Mouse (Mus musculus): ENCODE data around the gene Fam81a. TPM values are rescaled to one million over a fixed set of nuclear protein-coding genes. Genes with fewer than 3 reads are reported as not detected.

The Fam81a gene
- total and polyA plus RNA-seq, 2 experiments: 0.57 to 2.5 TPM

GRCm38 (mm10) chr9:70052730-70053129 is 89.6 kb downstream of the Fam81a start:
- Histone ChIP-seq H3K9ac (ENCODE audit: low read depth, low read length) (no peak overlapping the region), H3K4me1 (ENCODE audit: control insufficient read depth, insufficient read depth, low read length) (no peaks in the 10 kb centered on the region), H3K27me3 (ENCODE audit: control insufficient read depth, insufficient read depth, low read length) (no peaks in the 10 kb centered on the region), H3K36me3 (ENCODE audit: control insufficient read depth, insufficient read depth, low read length) (no peaks in the 10 kb centered on the region), H3K79me2 (ENCODE audit: control insufficient read depth, insufficient read depth, low read length) (no peaks in the 10 kb centered on the region), H3K4me3 (ENCODE audit: insufficient read depth, low read depth, low read length) (no peak overlapping the region), H3K27ac (replicated peaks; ENCODE audit: insufficient read depth, low read depth, low read length) (no peak overlapping the region)
- TF ChIP-seq CTCF (IDR thresholded peaks at IDR 0.05; ENCODE audit: low read depth, low read length): no peak
- no peak for TF ChIP-seq POLR2A (IDR thresholded peaks at IDR 0.05; ENCODE audit: extremely low read depth, insufficient read depth, low read length)
- WGBS: 34% methylated on average over 3 of the region's 3 CpGs
- peak; percentile 8 for DNase-seq (ENCODE audit: extremely low read depth, low read depth, low spot score)

GRCm38 (mm10) chr9:70049839-70050238 is 92.5 kb downstream of the Fam81a start:
- no peak for DNase-seq (ENCODE audit: extremely low read depth, low read depth, low spot score)
- WGBS: 46% methylated on average over 8 of the region's 8 CpGs

GRCm38 (mm10) chr9:70049416-70049783 is 93.0 kb downstream of the Fam81a start:
- Histone ChIP-seq H3K36me3 (ENCODE audit: control insufficient read depth, insufficient read depth, low read length) (no peaks in the 10 kb centered on the region), H3K27ac (replicated peaks; ENCODE audit: insufficient read depth, low read depth, low read length) (no peak overlapping the region), H3K4me1 (ENCODE audit: control insufficient read depth, insufficient read depth, low read length) (no peaks in the 10 kb centered on the region), H3K9ac (ENCODE audit: low read depth, low read length) (no peak overlapping the region), H3K4me3 (ENCODE audit: insufficient read depth, low read depth, low read length) (no peak overlapping the region), H3K27me3 (ENCODE audit: control insufficient read depth, insufficient read depth, low read length) (no peaks in the 10 kb centered on the region), H3K79me2 (ENCODE audit: control insufficient read depth, insufficient read depth, low read length) (no peaks in the 10 kb centered on the region)
- no peak for DNase-seq (ENCODE audit: extremely low read depth, low read depth, low spot score)
- no peak for TF ChIP-seq POLR2A (IDR thresholded peaks at IDR 0.05; ENCODE audit: extremely low read depth, insufficient read depth, low read length)
- no peak for TF ChIP-seq CTCF (IDR thresholded peaks at IDR 0.05; ENCODE audit: low read depth, low read length)
- 79% methylated on average over 3 of the region's 3 CpGs for WGBS

More at GRCm38 (mm10) chr9:70049839-70050238, 92.5 kb downstream of the Fam81a start:
- Histone ChIP-seq H3K27me3 (ENCODE audit: control insufficient read depth, insufficient read depth, low read length) (no peaks in the 10 kb centered on the region), H3K9ac (ENCODE audit: low read depth, low read length) (no peak overlapping the region), H3K79me2 (ENCODE audit: control insufficient read depth, insufficient read depth, low read length) (no peaks in the 10 kb centered on the region), H3K36me3 (ENCODE audit: control insufficient read depth, insufficient read depth, low read length) (no peaks in the 10 kb centered on the region), H3K27ac (replicated peaks; ENCODE audit: insufficient read depth, low read depth, low read length) (no peak overlapping the region), H3K4me1 (ENCODE audit: control insufficient read depth, insufficient read depth, low read length) (no peaks in the 10 kb centered on the region), H3K4me3 (ENCODE audit: insufficient read depth, low read depth, low read length) (no peak overlapping the region)
- TF ChIP-seq CTCF (IDR thresholded peaks at IDR 0.05; ENCODE audit: low read depth, low read length) (no peak), POLR2A (IDR thresholded peaks at IDR 0.05; ENCODE audit: extremely low read depth, insufficient read depth, low read length) (no peak)

- TF ChIP-seq POLR2A (IDR thresholded peaks at IDR 0.05; ENCODE audit: extremely low read depth, insufficient read depth, low read length) (no peak), CTCF (IDR thresholded peaks at IDR 0.05; ENCODE audit: low read depth, low read length) (no peak)
Observed at GRCm38 (mm10) chr9:70048751-70049415, 93.5 kb downstream of the Fam81a start.

GRCm38 (mm10) chr9:70048280-70048679 is 94.1 kb downstream of the Fam81a start:
- Histone ChIP-seq H3K4me3 (ENCODE audit: insufficient read depth, low read depth, low read length) (no peak overlapping the region), H3K4me1 (ENCODE audit: control insufficient read depth, insufficient read depth, low read length) (no peaks in the 10 kb centered on the region), H3K9ac (ENCODE audit: low read depth, low read length) (no peak overlapping the region), H3K27me3 (ENCODE audit: control insufficient read depth, insufficient read depth, low read length) (no peaks in the 10 kb centered on the region), H3K27ac (replicated peaks; ENCODE audit: insufficient read depth, low read depth, low read length) (no peak overlapping the region), H3K36me3 (ENCODE audit: control insufficient read depth, insufficient read depth, low read length) (no peaks in the 10 kb centered on the region), H3K79me2 (ENCODE audit: control insufficient read depth, insufficient read depth, low read length) (no peaks in the 10 kb centered on the region)
- no peak for DNase-seq (ENCODE audit: extremely low read depth, low read depth, low spot score)
- 74% methylated on average over 5 of the region's 5 CpGs for WGBS
- TF ChIP-seq CTCF (IDR thresholded peaks at IDR 0.05; ENCODE audit: low read depth, low read length): no peak
- no peak for TF ChIP-seq POLR2A (IDR thresholded peaks at IDR 0.05; ENCODE audit: extremely low read depth, insufficient read depth, low read length)

More at GRCm38 (mm10) chr9:70048751-70049415, 93.5 kb downstream of the Fam81a start:
- no peak for DNase-seq (ENCODE audit: extremely low read depth, low read depth, low spot score)
- H3K27me3 ChIP-seq (ENCODE audit: control insufficient read depth, insufficient read depth, low read length): no peaks in the 10 kb centered on the region
- no peaks in the 10 kb centered on the region for H3K36me3 ChIP-seq (ENCODE audit: control insufficient read depth, insufficient read depth, low read length)
- no peak overlapping the region for H3K4me3 ChIP-seq (ENCODE audit: insufficient read depth, low read depth, low read length)
- H3K79me2 ChIP-seq (ENCODE audit: control insufficient read depth, insufficient read depth, low read length): no peaks in the 10 kb centered on the region
- no peak overlapping the region for H3K9ac ChIP-seq (ENCODE audit: low read depth, low read length)
- no peaks in the 10 kb centered on the region for H3K4me1 ChIP-seq (ENCODE audit: control insufficient read depth, insufficient read depth, low read length)
- WGBS: 77% methylated on average over 6 of the region's 6 CpGs
- H3K27ac ChIP-seq (replicated peaks; ENCODE audit: insufficient read depth, low read depth, low read length): no peak overlapping the region

GRCm38 (mm10) chr9:70047839-70048238 is 94.5 kb downstream of the Fam81a start:
- Histone ChIP-seq H3K4me1 (ENCODE audit: control insufficient read depth, insufficient read depth, low read length) (no peaks in the 10 kb centered on the region), H3K36me3 (ENCODE audit: control insufficient read depth, insufficient read depth, low read length) (no peaks in the 10 kb centered on the region), H3K4me3 (ENCODE audit: insufficient read depth, low read depth, low read length) (no peak overlapping the region), H3K9ac (ENCODE audit: low read depth, low read length) (no peak overlapping the region), H3K79me2 (ENCODE audit: control insufficient read depth, insufficient read depth, low read length) (no peaks in the 10 kb centered on the region), H3K27me3 (ENCODE audit: control insufficient read depth, insufficient read depth, low read length) (no peaks in the 10 kb centered on the region), H3K27ac (replicated peaks; ENCODE audit: insufficient read depth, low read depth, low read length) (no peak overlapping the region)
- WGBS: 72% methylated on average over 3 of the region's 3 CpGs
- TF ChIP-seq CTCF (IDR thresholded peaks at IDR 0.05; ENCODE audit: low read depth, low read length): no peak
- TF ChIP-seq POLR2A (IDR thresholded peaks at IDR 0.05; ENCODE audit: extremely low read depth, insufficient read depth, low read length): no peak
- DNase-seq (ENCODE audit: extremely low read depth, low read depth, low spot score): no peak
